Mouse (Mus musculus) mouse embryonic stem cell (cell line): Measurements from ENCODE around the gene Best2.

ENCODE experiments used
- in situ Hi-C, 2 experiments: fragments of 300-500 bp; cut with MboI; formaldehyde crosslinking; loops; 1 replicate in 1 of 2; 3 replicates in 1 of 2; pipeline ENCODE4 v1.14.3; 2019 to 2020; ENCODE audit warnings: low sequenced_read_pairs in 2 of 2, low pct_unique_long_range_greater_than_20kb in 1 of 2, mixed read lengths in 1 of 2; ENCODE audit not compliant: unreplicated experiment in 1 of 2

Best2 gene

GRCm38 (mm10) chr8:84973079-84973478 is 41.3 kb downstream of the Best2 start:
- in situ Hi-C loops = no loop called here

GRCm38 (mm10) chr8:84970913-84971312 is 43.4 kb downstream of the Best2 start:
- in situ Hi-C loops = no loop called here

GRCm38 (mm10) chr8:84970135-84970790 is 44.1 kb downstream of the Best2 start:
- in situ Hi-C loops = no loop called here

GRCm38 (mm10) chr8:84969241-84970134 is 44.8 kb downstream of the Best2 start, which contains the start of the genes Gm49661, Prdx2 and Rnaseh2a:
Gene Gm49661, minus strand, starts transcription at chr8:84969433.
Gene Prdx2, plus strand, starts transcription at chr8:84969587.
Gene Rnaseh2a, minus strand, starts transcription at chr8:84969767.
- in situ Hi-C loops = no loop called here

- in situ Hi-C loops = no loop called here
Observed at GRCm38 (mm10) chr8:84968650-84969049, 45.7 kb downstream of the Best2 start.

- in situ Hi-C loops = no loop called here
Observed at GRCm38 (mm10) chr8:84967532-84968304, 46.6 kb downstream of the Best2 start.

GRCm38 (mm10) chr8:84966603-84967002 is 47.7 kb downstream of the Best2 start:
- in situ Hi-C loops = no loop called here

- in situ Hi-C loops = no loop called here
Observed at GRCm38 (mm10) chr8:84965731-84966291, 48.5 kb downstream of the Best2 start.

- in situ Hi-C loops = no loop called here
Observed at GRCm38 (mm10) chr8:84963952-84964351, 50.4 kb downstream of the Best2 start.

GRCm38 (mm10) chr8:84959811-84960210 is 54.5 kb downstream of the Best2 start:
- in situ Hi-C loops = no loop called here
